Comparison of ENCODE assay signal across 9 mouse cellular contexts in genomic region chr14:55029034-55029698, GRCm38 (mm10). TPM values are rescaled to one million over a fixed set of nuclear protein-coding genes. Genes with fewer than 3 reads are reported as not detected.
DNase-seq lines count a peak whose midpoint lies in the region; ATAC-seq and TF ChIP-seq lines count a peak whose summit lies in the region.
"Had no signal": no experiment of that assay in that cellular context is flagged by ENCODE, and none has a peak within 500 bp of the region (broad histone marks: within the 10 kb centered on the region; RNA-seq: fewer than 3 reads in every experiment).

No protein-coding gene starts in this region.

- no peaks in the 10 kb centered on the region for H3K9me3 ChIP-seq in kidney, embryonic 15.5 days (replicated peaks)
- H3K9me3 ChIP-seq in forebrain, embryonic 10.5 days: no peaks in the 10 kb centered on the region
- no peaks in the 10 kb centered on the region for H3K9me3 ChIP-seq in liver, embryonic 13.5 days (replicated peaks)

- H3K4me3 ChIP-seq in kidney, embryonic 15.5 days (replicated peaks): no peak overlapping the region
- H3K4me3 ChIP-seq in forebrain, embryonic 10.5 days: peak overlapping the region; percentile 31; the same call in 1 of the 2 replicates
- no peak overlapping the region for H3K4me3 ChIP-seq in liver, embryonic 13.5 days (replicated peaks)
- no peak overlapping the region for H3K4me3 ChIP-seq in small intestine, adult 2 months (ENCODE audit: low read depth, low read length)

- no peak for ATAC-seq in kidney, embryonic 15.5 days (replicated peaks; ENCODE audit: low FRiP score)
- peak; percentile 47 for ATAC-seq in liver, embryonic 13.5 days (ENCODE audit: low read depth)

- H3K27ac ChIP-seq in kidney, embryonic 15.5 days: no peak overlapping the region
- H3K27ac ChIP-seq in forebrain, embryonic 10.5 days: peak overlapping the region; percentile 86
- H3K27ac ChIP-seq in liver, embryonic 13.5 days: no peak overlapping the region
- H3K27ac ChIP-seq in small intestine, adult 2 months (ENCODE audit: insufficient read depth, low read depth, low read length): no peak overlapping the region

- TF ChIP-seq POLR2A in small intestine, adult 2 months (IDR thresholded peaks at IDR 0.05; ENCODE audit: low read depth, low read length): no peak

- WGBS in kidney, embryonic 15.5 days: 12% methylated on average over 11 of the region's 11 CpGs
- 5% methylated on average over 11 of the region's 11 CpGs for WGBS in forebrain, embryonic 10.5 days
- WGBS in liver, embryonic 13.5 days (ENCODE audit: insufficient replicate concordance): 6% methylated on average over 11 of the region's 11 CpGs
- WGBS in small intestine, adult 2 months: 24% methylated on average over 11 of the region's 11 CpGs

- no peaks in the 10 kb centered on the region for H3K27me3 ChIP-seq in kidney, embryonic 15.5 days
- H3K27me3 ChIP-seq in forebrain, embryonic 10.5 days (ENCODE audit: poor library complexity, severe bottlenecking): peaks cover 9% of the 10 kb centered on the region; the same call in 1 of the 2 replicates
- no peaks in the 10 kb centered on the region for H3K27me3 ChIP-seq in liver, embryonic 13.5 days
- H3K27me3 ChIP-seq in small intestine, adult 2 months (ENCODE audit: control insufficient read depth, insufficient read depth, low read length): no peaks in the 10 kb centered on the region

- H3K4me2 ChIP-seq in kidney, embryonic 15.5 days: no peak overlapping the region
- H3K4me2 ChIP-seq in liver, embryonic 13.5 days: peak overlapping the region; percentile 7

- DNase-seq in kidney, postnatal 25 days: peak; percentile 18 to 35
- DNase-seq in brain, adult 2 months (ENCODE audit: low read depth, low spot score): peak; percentile 75
- no peak for DNase-seq in forebrain, embryonic 10.5 days (ENCODE audit: extremely low spot score, low spot score)
- DNase-seq in liver, embryonic 13.5 days: no peak
- DNase-seq in layer of hippocampus, postnatal 14 days (ENCODE audit: low spot score in 2 of 2): no peak
- DNase-seq in heart, adult 18-20 months: no peak

- H3K36me3 ChIP-seq in kidney, embryonic 15.5 days: peaks cover 18% of the 10 kb centered on the region
- H3K36me3 ChIP-seq in forebrain, embryonic 10.5 days (replicated peaks): peaks cover 18% of the 10 kb centered on the region
- peaks cover 13% of the 10 kb centered on the region for H3K36me3 ChIP-seq in liver, embryonic 13.5 days
- peaks cover 12% of the 10 kb centered on the region for H3K36me3 ChIP-seq in small intestine, adult 2 months (ENCODE audit: control insufficient read depth, insufficient read depth, low read length)

- no peak overlapping the region for H3K9ac ChIP-seq in kidney, embryonic 15.5 days
- no peak overlapping the region for H3K9ac ChIP-seq in liver, embryonic 13.5 days

- peak; percentile 52; the same call in 1 of the 2 replicates for TF ChIP-seq CTCF in small intestine, adult 2 months (IDR thresholded peaks at IDR 0.05; ENCODE audit: extremely low read depth, insufficient read length, insufficient replicate concordance, low read depth, low read length)

- H3K4me1 ChIP-seq in kidney, embryonic 15.5 days: peaks cover 18% of the 10 kb centered on the region
- H3K4me1 ChIP-seq in forebrain, embryonic 10.5 days: peaks cover 41% of the 10 kb centered on the region
- peaks cover 17% of the 10 kb centered on the region for H3K4me1 ChIP-seq in liver, embryonic 13.5 days (replicated peaks)
- no peaks in the 10 kb centered on the region for H3K4me1 ChIP-seq in small intestine, adult 2 months (ENCODE audit: control insufficient read depth, insufficient read depth, insufficient read length, low read length)

RNA-seq across cellular contexts. Expression of gene Ngdn, which starts 13.9 kb away (rescaled TPM):
- polyA plus RNA-seq in kidney, embryonic 15.5 days (2015; fragmentation: Nextera tagmentation; extraction: Ambion mirVana): 79.5 and 85.4 TPM in 2 replicates
- 102 and 104 TPM in 2 replicates for polyA plus RNA-seq in forebrain, embryonic 10.5 days (2016; fragmentation: Nextera tagmentation; extraction: Ambion mirVana)
- polyA plus RNA-seq in liver, embryonic 13.5 days (2015; fragmentation: Nextera tagmentation; extraction: Ambion mirVana): 55.5 and 61.8 TPM in 2 replicates
- 3.9 and 8.4 TPM in 2 replicates for polyA plus RNA-seq in small intestine, adult 2 months (2012; rRNA removed)
- 10 to 100 TPM; 28.6 to 33.5 TPM for total RNA-seq in layer of hippocampus, postnatal 14 days (2021)
- 10 to 100 TPM; 27.7 to 31.1 TPM for total RNA-seq in heart, adult 18-20 months (2021)

RNA-seq across cellular contexts. Expression of gene Myh7, which starts 34.7 kb away (rescaled TPM):
- polyA plus RNA-seq in kidney, embryonic 15.5 days (2015; fragmentation: Nextera tagmentation; extraction: Ambion mirVana): 4.4 and 6.3 TPM in 2 replicates
- 0.63 and 0.72 TPM in 2 replicates for polyA plus RNA-seq in forebrain, embryonic 10.5 days (2016; fragmentation: Nextera tagmentation; extraction: Ambion mirVana)
- polyA plus RNA-seq in liver, embryonic 13.5 days (2015; fragmentation: Nextera tagmentation; extraction: Ambion mirVana): 0.98 and 6.2 TPM in 2 replicates
- polyA plus RNA-seq in small intestine, adult 2 months (2012; rRNA removed): 0.10 and 0.18 TPM in 2 replicates
- total RNA-seq in layer of hippocampus, postnatal 14 days (2021): 1 to 10 TPM; 4.0 to 5.4 TPM
- 1,000 to 10,000 TPM; 1,849 to 2,242 TPM for total RNA-seq in heart, adult 18-20 months (2021)

RNA-seq across cellular contexts. Expression of gene Gm17428, which starts 52.4 kb away (rescaled TPM):
- polyA plus RNA-seq in kidney, embryonic 15.5 days (2015; fragmentation: Nextera tagmentation; extraction: Ambion mirVana): not detected in 2 replicates
- not detected in 2 replicates for polyA plus RNA-seq in forebrain, embryonic 10.5 days (2016; fragmentation: Nextera tagmentation; extraction: Ambion mirVana)
- not detected in 2 replicates for polyA plus RNA-seq in liver, embryonic 13.5 days (2015; fragmentation: Nextera tagmentation; extraction: Ambion mirVana)
- not detected in 2 replicates for polyA plus RNA-seq in small intestine, adult 2 months (2012; rRNA removed)
- total RNA-seq in layer of hippocampus, postnatal 14 days (2021): not detected
- total RNA-seq in heart, adult 18-20 months (2021): not detected
- total RNA-seq: left cerebral cortex, adult 18-20 months had no signal

Comparison
In these comparisons a context has a peak if more than half of its experiments do, and no peak if none do; other contexts are left out.
1. DNase-seq: peak in kidney, postnatal 25 days (2 of 2) and brain, adult 2 months (single experiment); none in forebrain, embryonic 10.5 days (single experiment), liver, embryonic 13.5 days (single experiment), layer of hippocampus, postnatal 14 days (0 of 2) and heart, adult 18-20 months (0 of 2).